Mouse (Mus musculus) embryonic facial prominence, embryonic 15.5 days (tissue): ENCODE results near the gene Spint2. TPM values are rescaled to one million over a fixed set of nuclear protein-coding genes. Genes with fewer than 3 reads are reported as not detected.

ENCODE experiments used
- ATAC-seq: fragments of 200-750 bp; cut with Nextera tagmentation; 2 replicates; pipeline ENCODE4 v1.8.0; 2017; ENCODE audit warnings: low read depth, moderate TSS enrichment; ENCODE audit not compliant: insufficient number of reproducible peaks, low FRiP score, low TSS enrichment
- H3K27ac ChIP-seq: fragments of 300-500 bp; sonication (generic); replicated peaks from 2 replicates; pipeline ENCODE4 v1.5.1; 2015; ENCODE audit warnings: mild to moderate bottlenecking, inconsistent platforms
- H3K27me3 ChIP-seq: fragments of 300-500 bp; sonication (generic); 2 replicates; pipeline ENCODE4 v1.6.1; 2015; ENCODE audit warnings: inconsistent platforms
- H3K36me3 ChIP-seq: fragments of 300-500 bp; sonication (generic); 2 replicates; pipeline ENCODE4 v1.6.1; 2015; ENCODE audit warnings: mild to moderate bottlenecking, inconsistent platforms
- H3K4me1 ChIP-seq: fragments of 300-500 bp; sonication (generic); 2 replicates; pipeline ENCODE4 v1.6.1; 2015; ENCODE audit warnings: inconsistent platforms
- H3K4me2 ChIP-seq: fragments of 300-500 bp; sonication (generic); replicated peaks from 2 replicates; pipeline ENCODE4 v1.6.1; 2015; ENCODE audit warnings: mild to moderate bottlenecking, inconsistent platforms
- H3K4me3 ChIP-seq: fragments of 300-500 bp; sonication (generic); replicated peaks from 2 replicates; pipeline ENCODE4 v1.5.1; 2015; ENCODE audit warnings: mild to moderate bottlenecking, inconsistent platforms
- H3K9ac ChIP-seq: fragments of 300-500 bp; sonication (generic); 2 replicates; pipeline ENCODE4 v1.6.1; 2015; ENCODE audit warnings: inconsistent platforms
- H3K9me3 ChIP-seq: fragments of 300-500 bp; sonication (generic); replicated peaks from 2 replicates; pipeline ENCODE4 v1.6.1; 2016; ENCODE audit warnings: inconsistent platforms
- WGBS: fragments of 180-500 bp; shearing (Covaris S2); methylation state at CpG from one replicate; pipeline ENCODE4 v1.1.7; 2015; 5-methylcytosine and 5-hydroxymethylcytosine counted together
- polyA plus RNA-seq: library from polyadenylated mRNA; unstranded; fragments of >200 nt; fragmentation: Nextera tagmentation; extraction: Ambion mirVana; gene quantifications from 2 replicates; pipeline ENCODE4 v1.2.1, GENCODE M21; 2015

Gene Spint2
- polyA plus RNA-seq, 1 experiment from 2014 or later: 261 TPM

DNA sequence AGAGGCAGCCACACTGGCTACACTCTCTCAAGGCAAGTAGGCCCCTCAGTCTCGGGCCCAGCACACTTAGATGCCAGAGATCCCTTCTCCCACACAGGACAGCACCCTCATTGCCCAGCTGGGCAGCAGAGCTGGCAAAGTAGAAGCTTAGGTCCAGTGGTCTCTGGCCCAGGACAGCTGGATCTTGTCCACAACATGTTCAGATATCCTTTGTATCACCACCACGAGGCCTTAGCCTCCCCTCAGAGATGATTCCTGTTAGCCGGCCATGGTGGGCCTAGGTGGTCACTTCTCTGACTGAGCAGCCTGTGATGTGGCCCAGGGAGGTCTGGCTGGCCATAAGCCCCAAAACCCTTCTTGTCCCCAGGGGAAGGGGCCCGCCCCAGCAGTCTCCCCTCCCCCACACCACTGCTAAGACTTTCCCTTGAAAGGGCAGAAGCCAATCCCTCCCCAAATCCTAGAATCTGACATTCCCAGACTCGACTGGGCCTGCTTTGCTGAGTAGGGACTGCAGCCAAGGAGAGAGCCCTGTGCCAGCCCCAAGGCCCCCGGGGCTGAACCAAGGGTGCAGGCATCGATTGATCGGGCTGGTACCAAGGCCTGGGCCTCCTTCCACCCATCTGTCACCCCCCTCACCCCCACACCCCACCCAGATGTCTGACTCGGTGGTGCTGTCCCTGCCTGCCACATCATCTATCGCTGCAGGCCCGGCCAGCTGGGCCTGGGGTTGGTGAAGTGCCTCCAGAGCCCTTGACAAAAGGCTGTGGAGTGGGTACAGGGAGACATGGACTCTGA lies 9.2 kb upstream of the Spint2 start:
- 40% methylated on average over 11 of the region's 11 CpGs for WGBS
- ATAC-seq: no peak
- no peaks in the 10 kb centered on the region for H3K27me3 ChIP-seq
- peak overlapping the region; percentile 48; the same call in 1 of the 2 replicates for H3K27ac ChIP-seq
- H3K4me3 ChIP-seq: no peak overlapping the region
- no peaks in the 10 kb centered on the region for H3K9me3 ChIP-seq
- no peaks in the 10 kb centered on the region for H3K36me3 ChIP-seq
- no peak overlapping the region for H3K9ac ChIP-seq
- peak overlapping the region; percentile 19 for H3K4me2 ChIP-seq
- H3K4me1 ChIP-seq: peaks cover 50% of the 10 kb centered on the region

DNA sequence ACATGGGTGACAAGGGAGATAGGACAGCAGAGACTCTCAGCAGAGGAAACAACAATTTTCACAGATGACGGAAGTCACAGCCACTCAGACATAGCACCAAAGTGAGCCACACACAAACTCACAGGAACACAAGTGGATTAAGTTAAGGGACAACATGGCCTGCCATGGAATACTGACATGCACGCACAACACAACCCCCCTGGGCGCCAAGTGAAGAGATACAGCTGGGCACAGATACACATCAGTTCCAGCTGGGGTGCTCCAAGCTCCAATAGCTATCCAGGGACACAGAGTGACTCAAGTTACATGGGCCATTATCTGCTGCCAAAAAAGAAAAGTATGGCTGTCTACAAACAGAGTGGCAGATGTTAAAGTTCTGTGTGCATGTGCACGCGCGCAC lies 8.1 kb upstream of the Spint2 start:
- Histone ChIP-seq H3K9me3 (no peaks in the 10 kb centered on the region), H3K4me1 (peaks cover 50% of the 10 kb centered on the region), H3K9ac (0 out of 2 replicates have a peak overlapping the region, but pooled peaks have one; percentile 33), H3K4me2 (peak overlapping the region; percentile 92), H3K4me3 (peak overlapping the region; percentile 62), H3K36me3 (no peaks in the 10 kb centered on the region), H3K27ac (0 out of 2 replicates have a peak overlapping the region, but pooled peaks have one; percentile 73), H3K27me3 (no peaks in the 10 kb centered on the region)
- 59% methylated on average over 6 of the region's 6 CpGs for WGBS
- no peak for ATAC-seq

DNA sequence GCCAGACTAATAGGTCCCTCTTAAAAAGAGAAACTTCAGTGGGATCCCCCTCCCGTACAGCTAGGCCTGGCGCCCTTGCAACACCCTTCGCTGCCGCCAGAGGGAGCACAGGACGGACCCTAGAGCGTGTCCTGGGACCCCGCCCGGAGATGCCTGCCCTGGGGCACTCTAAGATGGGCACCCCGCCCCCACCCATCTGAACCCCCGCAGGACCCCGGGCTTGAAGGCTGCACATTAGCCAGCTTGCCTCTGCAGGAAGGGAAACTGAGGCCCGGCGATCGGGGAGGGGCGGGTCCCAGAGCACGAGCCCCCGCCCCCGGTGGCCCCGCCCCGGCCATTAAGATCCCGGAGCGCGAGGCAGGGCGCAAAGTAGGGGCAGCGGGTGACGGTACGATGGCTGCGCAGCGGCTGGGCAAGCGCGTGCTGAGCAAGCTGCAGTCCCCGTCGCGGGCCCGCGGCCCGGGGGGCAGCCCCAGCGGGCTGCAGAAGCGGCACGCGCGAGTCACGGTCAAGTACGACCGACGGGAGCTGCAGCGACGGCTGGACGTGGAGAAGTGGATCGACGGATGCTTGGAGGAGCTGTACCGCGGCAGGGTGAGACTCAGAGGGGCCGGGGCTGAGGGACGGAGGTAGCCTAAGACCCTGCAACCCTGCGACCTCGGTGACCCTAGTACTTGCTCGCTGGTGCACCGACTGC lies 7.4 kb upstream of the Spint2 start, which contains the start of gene Ppp1r14a:
TSS of gene Ppp1r14a (plus strand) at position 367 of the 697 bp plus-strand sequence.
- under 1% methylated on average over 53 of the region's 59 CpGs for WGBS
- H3K9ac ChIP-seq: peak within 1 kb of the TSS; percentile 33

DNA sequence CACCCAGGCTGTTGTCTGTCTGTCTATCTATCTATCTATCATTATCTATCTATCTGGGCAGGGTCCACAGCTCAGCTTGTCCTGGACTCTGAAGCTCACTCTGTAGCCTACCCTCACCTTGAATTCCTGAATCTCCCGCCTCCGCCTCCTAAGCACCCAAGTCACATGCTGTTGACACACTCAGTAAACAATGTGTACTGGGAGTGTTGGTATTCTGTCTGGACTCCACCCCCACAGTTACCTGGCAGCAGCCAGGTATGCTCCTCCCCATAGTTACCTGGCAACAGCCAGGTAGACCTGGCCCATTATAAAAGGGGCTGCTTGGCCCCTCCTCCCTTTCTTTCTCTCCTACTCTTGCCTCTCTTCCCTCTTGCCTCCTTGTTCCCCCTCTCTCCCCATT lies 6.4 kb upstream of the Spint2 start:
- 80% methylated on average over 2 of the region's 2 CpGs for WGBS
- H3K4me1 ChIP-seq: peaks cover 44% of the 10 kb centered on the region
- H3K4me2 ChIP-seq: no peak overlapping the region
- H3K9ac ChIP-seq: no peak overlapping the region
- no peak for ATAC-seq
- H3K27ac ChIP-seq: no peak overlapping the region
- no peaks in the 10 kb centered on the region for H3K27me3 ChIP-seq
- H3K4me3 ChIP-seq: no peak overlapping the region
- no peaks in the 10 kb centered on the region for H3K36me3 ChIP-seq
- H3K9me3 ChIP-seq: no peaks in the 10 kb centered on the region

More for the DNA sequence above, 7.4 kb upstream of the Spint2 start, which contains the start of gene Ppp1r14a:
- Histone ChIP-seq H3K36me3 (no peaks in the 10 kb centered on the region), H3K9me3 (no peaks in the 10 kb centered on the region), H3K27me3 (no peaks in the 10 kb centered on the region), H3K4me2 (peak within 1 kb of the TSS; percentile 92), H3K4me1 (peaks cover 50% of the 10 kb centered on the region), H3K27ac (peak within 1 kb of the TSS; percentile 73), H3K4me3 (peak within 1 kb of the TSS; percentile 62)
- peak; percentile 55 for ATAC-seq

DNA sequence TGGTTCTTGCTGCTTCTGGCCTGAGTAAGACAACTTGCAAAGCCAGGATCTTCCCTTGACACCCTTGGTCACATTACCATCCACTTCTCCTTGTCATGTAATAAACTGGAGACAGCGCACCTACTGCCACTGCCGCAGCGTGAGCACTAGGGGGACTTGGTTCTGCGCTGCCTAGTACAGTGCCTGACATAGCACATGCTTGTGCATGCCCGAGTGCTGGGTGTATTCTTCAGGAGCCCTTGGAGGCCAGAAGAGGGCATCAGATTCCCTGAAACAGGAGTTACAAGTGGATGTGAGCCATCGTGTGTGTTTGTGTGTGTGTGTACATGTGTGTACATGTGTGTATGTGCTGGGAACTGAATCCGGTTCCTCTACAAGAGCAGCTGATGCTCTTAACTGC lies 5.8 kb upstream of the Spint2 start:
- no peaks in the 10 kb centered on the region for H3K36me3 ChIP-seq
- H3K27ac ChIP-seq: no peak overlapping the region
- no peak overlapping the region for H3K4me3 ChIP-seq
- H3K4me2 ChIP-seq: no peak overlapping the region
- no peaks in the 10 kb centered on the region for H3K9me3 ChIP-seq
- no peak overlapping the region for H3K9ac ChIP-seq
- WGBS: 78% methylated on average over 7 of the region's 7 CpGs
- peaks cover 38% of the 10 kb centered on the region for H3K4me1 ChIP-seq
- H3K27me3 ChIP-seq: peaks cover 4% of the 10 kb centered on the region
- no peak for ATAC-seq

DNA sequence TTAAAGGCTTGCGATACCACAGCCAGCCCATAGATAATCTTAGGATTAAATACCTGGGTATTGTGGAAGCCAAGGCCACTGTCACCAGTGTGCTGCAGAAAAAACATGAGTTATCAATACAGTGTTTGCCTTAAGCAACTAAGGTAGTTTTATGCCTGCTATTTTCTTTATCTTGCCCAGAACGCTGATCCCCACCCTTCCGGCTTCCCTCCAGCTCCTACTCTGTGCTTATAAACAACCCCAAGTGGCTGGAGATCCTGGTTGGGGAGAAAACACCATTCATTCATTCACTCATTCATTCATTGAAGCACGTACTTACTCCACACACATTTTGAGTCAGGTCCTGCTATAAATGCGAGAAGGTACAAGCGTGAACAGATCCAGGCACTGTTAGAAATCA lies 2.8 kb upstream of the Spint2 start:
- Histone ChIP-seq H3K27ac (no peak overlapping the region), H3K4me3 (no peak overlapping the region), H3K4me2 (no peak overlapping the region), H3K9ac (no peak overlapping the region), H3K9me3 (no peaks in the 10 kb centered on the region), H3K4me1 (peaks cover 32% of the 10 kb centered on the region), H3K27me3 (peaks cover 27% of the 10 kb centered on the region), H3K36me3 (no peaks in the 10 kb centered on the region)
- no peak for ATAC-seq
- WGBS: 81% methylated on average over 6 of the region's 6 CpGs

DNA sequence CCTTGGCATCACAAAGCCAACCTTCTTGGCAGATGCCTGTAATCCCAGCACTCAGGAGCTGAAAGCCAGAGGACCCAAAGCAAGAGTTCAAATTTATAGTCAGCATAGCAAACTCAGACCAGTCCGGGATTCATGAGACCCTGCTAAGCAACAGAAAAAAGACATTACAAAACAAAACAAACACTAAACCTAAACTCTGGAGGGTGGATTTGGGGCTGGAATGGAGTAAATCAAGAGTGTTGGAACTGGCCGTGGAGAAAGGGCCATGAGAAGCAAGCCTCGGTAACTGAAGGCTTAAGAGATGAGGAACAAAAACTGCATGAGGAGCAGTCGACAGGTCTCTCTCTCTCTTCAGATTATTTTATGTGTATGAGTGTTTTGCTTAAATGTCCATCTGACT lies 2.2 kb upstream of the Spint2 start:
- no peak for ATAC-seq
- no peak overlapping the region for H3K4me3 ChIP-seq
- H3K4me2 ChIP-seq: no peak overlapping the region
- no peak overlapping the region for H3K27ac ChIP-seq
- H3K27me3 ChIP-seq: peaks cover 27% of the 10 kb centered on the region
- H3K9ac ChIP-seq: no peak overlapping the region
- no peaks in the 10 kb centered on the region for H3K36me3 ChIP-seq
- WGBS: 81% methylated on average over 4 of the region's 4 CpGs
- peaks cover 26% of the 10 kb centered on the region for H3K4me1 ChIP-seq
- no peaks in the 10 kb centered on the region for H3K9me3 ChIP-seq

DNA sequence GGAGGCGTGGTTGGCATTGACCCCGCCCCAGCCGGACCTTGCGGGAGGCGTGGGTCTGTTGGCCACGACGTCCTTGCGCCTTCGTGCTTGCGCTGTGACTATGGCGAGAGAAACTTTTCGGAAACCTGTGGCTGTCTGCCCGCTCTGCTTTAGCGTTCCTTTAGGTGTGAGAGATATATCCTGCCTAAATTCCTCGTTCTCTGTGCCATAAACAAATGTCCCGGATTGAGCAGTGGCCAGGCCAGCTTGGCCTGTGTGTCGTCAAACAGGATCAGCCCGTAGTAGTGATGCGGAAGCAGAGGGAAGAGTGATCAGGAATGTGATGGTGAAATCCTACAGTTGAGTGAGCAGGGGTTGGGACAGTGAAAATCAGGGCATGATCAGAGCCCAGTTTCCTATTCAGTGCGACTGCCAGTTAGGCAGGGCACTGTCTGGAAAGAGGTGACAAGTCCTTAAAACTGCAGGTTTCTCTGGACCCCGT lies 402 bp upstream of the Spint2 start:
- ATAC-seq: 0 out of 2 replicates have a peak, but pooled peaks have one; percentile 1
- Histone ChIP-seq H3K4me1 (peaks cover 21% of the 10 kb centered on the region), H3K4me3 (peak overlapping the region; percentile 61), H3K4me2 (peak overlapping the region; percentile 99), H3K9me3 (no peaks in the 10 kb centered on the region), H3K9ac (peak overlapping the region; percentile 55; the same call in 1 of the 2 replicates), H3K27me3 (peaks cover 27% of the 10 kb centered on the region), H3K27ac (peak overlapping the region; percentile 89; the same call in 1 of the 2 replicates), H3K36me3 (no peaks in the 10 kb centered on the region)
- WGBS: 10% methylated on average over 21 of the region's 21 CpGs

DNA sequence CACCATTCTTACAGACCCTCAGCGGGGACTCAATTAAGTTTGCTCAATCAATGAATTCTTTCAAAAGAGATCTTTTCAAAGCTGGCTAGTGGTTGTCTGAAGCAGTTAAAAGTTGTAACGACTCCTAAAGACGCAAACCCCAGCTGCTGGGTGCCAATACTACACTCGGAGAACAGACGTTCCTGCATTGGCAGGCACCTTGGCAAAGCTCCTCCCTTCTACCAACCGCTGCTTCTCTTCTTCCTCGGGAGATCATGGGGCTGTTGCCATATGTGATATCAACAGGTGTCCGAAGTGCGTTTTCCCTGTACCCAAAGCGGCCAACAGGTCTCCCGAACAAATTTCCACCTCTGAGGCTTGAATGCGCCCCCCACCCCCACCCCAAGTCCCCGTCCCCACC lies 911 bp downstream of the Spint2 start:
- 9% methylated on average over 13 of the region's 13 CpGs for WGBS
- Histone ChIP-seq H3K4me2 (peak overlapping the region; percentile 99), H3K4me3 (peak overlapping the region; percentile 61), H3K27ac (no peak overlapping the region), H3K27me3 (peaks cover 27% of the 10 kb centered on the region), H3K4me1 (peaks cover 30% of the 10 kb centered on the region), H3K36me3 (no peaks in the 10 kb centered on the region), H3K9ac (no peak overlapping the region), H3K9me3 (no peaks in the 10 kb centered on the region)
- no peak for ATAC-seq

DNA sequence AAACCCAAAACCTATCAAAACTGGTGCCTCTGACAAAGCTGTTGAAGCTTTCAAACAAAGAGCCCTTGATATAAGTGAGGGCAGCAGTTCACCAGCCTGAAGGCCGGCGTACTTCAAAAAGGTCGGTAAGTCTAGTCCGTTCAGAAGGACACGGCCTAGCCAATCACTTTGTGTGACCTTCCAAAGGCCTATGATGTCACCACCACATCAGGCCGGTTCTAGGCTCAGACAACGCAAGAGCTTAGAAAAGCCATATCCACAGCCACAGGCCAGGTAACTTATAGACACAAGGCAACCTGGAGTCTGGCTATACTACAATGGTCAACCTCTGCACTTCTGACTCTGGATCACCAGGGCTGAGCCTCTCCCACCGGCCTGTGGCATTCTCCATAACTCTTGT lies 1.8 kb downstream of the Spint2 start:
- H3K9ac ChIP-seq: no peak overlapping the region

DNA sequence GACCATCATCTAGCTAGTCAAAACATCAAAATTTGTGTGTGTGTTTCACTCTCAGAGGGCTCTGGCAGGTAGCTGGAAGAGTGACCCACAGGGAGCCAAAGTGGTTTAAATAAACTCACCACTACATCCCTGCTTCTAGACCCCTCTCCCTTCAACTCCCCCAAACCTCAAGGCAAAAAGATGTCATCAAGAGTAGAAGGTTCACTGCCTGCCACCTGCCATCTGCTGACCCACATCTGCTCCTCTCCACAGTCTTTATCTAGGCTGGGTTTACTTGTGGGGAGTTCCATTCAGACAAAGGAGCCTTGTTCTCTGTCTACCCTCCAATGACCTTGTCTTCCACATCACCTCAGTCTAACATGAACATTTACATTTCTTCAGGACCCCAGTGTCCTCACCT lies 2.5 kb downstream of the Spint2 start:
- Histone ChIP-seq H3K27me3 (peaks cover 27% of the 10 kb centered on the region), H3K4me1 (peaks cover 30% of the 10 kb centered on the region), H3K9ac (no peak overlapping the region), H3K4me3 (no peak overlapping the region), H3K27ac (no peak overlapping the region), H3K36me3 (no peaks in the 10 kb centered on the region), H3K9me3 (no peaks in the 10 kb centered on the region), H3K4me2 (no peak overlapping the region)
- no peak for ATAC-seq

More for the DNA sequence above, 1.8 kb downstream of the Spint2 start:
- no peak for ATAC-seq
- Histone ChIP-seq H3K4me2 (peak overlapping the region; percentile 99), H3K36me3 (no peaks in the 10 kb centered on the region), H3K4me3 (peak overlapping the region; percentile 61), H3K9me3 (no peaks in the 10 kb centered on the region), H3K27ac (no peak overlapping the region), H3K4me1 (peaks cover 30% of the 10 kb centered on the region), H3K27me3 (peaks cover 27% of the 10 kb centered on the region)
- 67% methylated on average over 8 of the region's 8 CpGs for WGBS
